Mouse (Mus musculus): ENCODE results near the gene Rcsd1. TPM values are rescaled to one million over a fixed set of nuclear protein-coding genes. Genes with fewer than 3 reads are reported as not detected.

Rcsd1 gene
- polyA plus RNA-seq, 1 experiment from 2014 or later: 43.1 TPM

GRCm38 (mm10) chr1:165652507-165652906 is 57.0 kb downstream of the Rcsd1 start:
- Histone ChIP-seq H3K4me3 (replicated peaks) (no peak overlapping the region), H3K4me2 (no peak overlapping the region), H3K9me3 (no peaks in the 10 kb centered on the region), H3K4me1 (0 out of 2 replicates have a peak, but pooled peaks cover 3% of the 10 kb centered on the region), H3K27ac (no peak overlapping the region), H3K27me3 (replicated peaks) (no peaks in the 10 kb centered on the region), H3K36me3 (peaks cover 12% of the 10 kb centered on the region), H3K9ac (no peak overlapping the region)
- no peak for ATAC-seq (ENCODE audit: insufficient read depth, low FRiP score, low read depth)
- 80% methylated on average over 2 of the region's 2 CpGs for WGBS

- no peaks in the 10 kb centered on the region for H3K9me3 ChIP-seq
- 0 out of 2 replicates have a peak, but pooled peaks cover 3% of the 10 kb centered on the region for H3K4me1 ChIP-seq
- no peak overlapping the region for H3K4me3 ChIP-seq (replicated peaks)
- no peak overlapping the region for H3K9ac ChIP-seq
- no peak for ATAC-seq (ENCODE audit: insufficient read depth, low FRiP score, low read depth)
- H3K36me3 ChIP-seq: peaks cover 12% of the 10 kb centered on the region
- H3K27ac ChIP-seq: no peak overlapping the region
- no peak overlapping the region for H3K4me2 ChIP-seq
- H3K27me3 ChIP-seq (replicated peaks): no peaks in the 10 kb centered on the region
- 52% methylated on average over 5 of the region's 5 CpGs for WGBS
Observed at GRCm38 (mm10) chr1:165651158-165651557, 58.4 kb downstream of the Rcsd1 start.

- WGBS: 70% methylated on average over 4 of the region's 4 CpGs
- ATAC-seq (ENCODE audit: insufficient read depth, low FRiP score, low read depth): no peak
- Histone ChIP-seq H3K27me3 (replicated peaks) (no peaks in the 10 kb centered on the region), H3K4me1 (no peaks in the 10 kb centered on the region; the same call in 1 of the 2 replicates), H3K4me3 (replicated peaks) (no peak overlapping the region), H3K9me3 (no peaks in the 10 kb centered on the region), H3K27ac (no peak overlapping the region), H3K9ac (no peak overlapping the region), H3K36me3 (no peaks in the 10 kb centered on the region; the same call in 1 of the 2 replicates), H3K4me2 (no peak overlapping the region)
Observed at GRCm38 (mm10) chr1:165645102-165645501, 64.5 kb downstream of the Rcsd1 start.

GRCm38 (mm10) chr1:165643735-165644134 is 65.8 kb downstream of the Rcsd1 start:
- no peaks in the 10 kb centered on the region for H3K36me3 ChIP-seq
- H3K4me1 ChIP-seq: no peaks in the 10 kb centered on the region; the same call in 1 of the 2 replicates
- H3K27me3 ChIP-seq (replicated peaks): no peaks in the 10 kb centered on the region
- no peak for ATAC-seq (ENCODE audit: insufficient read depth, low FRiP score, low read depth)
- no peak overlapping the region for H3K27ac ChIP-seq
- 47% methylated on average over 5 of the region's 5 CpGs for WGBS
- no peaks in the 10 kb centered on the region for H3K9me3 ChIP-seq
- no peak overlapping the region for H3K4me2 ChIP-seq
- H3K9ac ChIP-seq: no peak overlapping the region
- no peak overlapping the region; the same call in 1 of the 2 replicates for H3K4me3 ChIP-seq (replicated peaks)

- Histone ChIP-seq H3K27ac (peak overlapping the region; percentile 96), H3K36me3 (no peaks in the 10 kb centered on the region), H3K4me1 (no peaks in the 10 kb centered on the region; the same call in 1 of the 2 replicates), H3K27me3 (replicated peaks) (no peaks in the 10 kb centered on the region), H3K4me3 (replicated peaks) (peak overlapping the region; percentile 81), H3K9ac (peak overlapping the region; percentile 65), H3K4me2 (peak overlapping the region; percentile 69), H3K9me3 (no peaks in the 10 kb centered on the region)
- ATAC-seq (ENCODE audit: insufficient read depth, low FRiP score, low read depth): peak; percentile 65
- WGBS: under 1% methylated on average over 16 of the region's 16 CpGs
Observed at GRCm38 (mm10) chr1:165642780-165643311, 66.7 kb downstream of the Rcsd1 start.

- ATAC-seq (ENCODE audit: insufficient read depth, low FRiP score, low read depth): peak; percentile 83
- Histone ChIP-seq H3K4me3 (replicated peaks) (peak overlapping the region; percentile 81), H3K9ac (peak overlapping the region; percentile 65), H3K36me3 (no peaks in the 10 kb centered on the region), H3K4me2 (peak overlapping the region; percentile 69), H3K27me3 (replicated peaks) (no peaks in the 10 kb centered on the region), H3K27ac (peak overlapping the region; percentile 96), H3K9me3 (no peaks in the 10 kb centered on the region), H3K4me1 (no peaks in the 10 kb centered on the region; the same call in 1 of the 2 replicates)
- under 1% methylated on average over 75 of the region's 75 CpGs for WGBS
Observed at GRCm38 (mm10) chr1:165641786-165642771, 67.5 kb downstream of the Rcsd1 start.

GRCm38 (mm10) chr1:165641271-165641771 is 68.2 kb downstream of the Rcsd1 start:
- peak; percentile 62; the same call in 1 of the 2 replicates for ATAC-seq (ENCODE audit: insufficient read depth, low FRiP score, low read depth)
- 7% methylated on average over 16 of the region's 16 CpGs for WGBS
- peak overlapping the region; percentile 86; the same call in 1 of the 2 replicates for H3K27ac ChIP-seq

GRCm38 (mm10) chr1:165636289-165636688 is 73.3 kb downstream of the Rcsd1 start:
- Histone ChIP-seq H3K36me3 (no peaks in the 10 kb centered on the region), H3K4me3 (replicated peaks) (no peak overlapping the region), H3K27me3 (replicated peaks) (no peaks in the 10 kb centered on the region), H3K4me1 (peaks cover 21% of the 10 kb centered on the region; the same call in 1 of the 2 replicates), H3K4me2 (no peak overlapping the region), H3K9ac (no peak overlapping the region), H3K9me3 (no peaks in the 10 kb centered on the region), H3K27ac (no peak overlapping the region)
- no peak for ATAC-seq (ENCODE audit: insufficient read depth, low FRiP score, low read depth)
- 76% methylated on average over 8 of the region's 8 CpGs for WGBS

More at GRCm38 (mm10) chr1:165641271-165641771, 68.2 kb downstream of the Rcsd1 start:
- Histone ChIP-seq H3K9me3 (no peaks in the 10 kb centered on the region), H3K4me1 (no peaks in the 10 kb centered on the region; the same call in 1 of the 2 replicates), H3K4me3 (replicated peaks) (peak overlapping the region; percentile 81), H3K9ac (peak overlapping the region; percentile 44; the same call in 1 of the 2 replicates), H3K27me3 (replicated peaks) (no peaks in the 10 kb centered on the region), H3K4me2 (peak overlapping the region; percentile 55), H3K36me3 (no peaks in the 10 kb centered on the region)

- Histone ChIP-seq H3K4me1 (peaks cover 28% of the 10 kb centered on the region), H3K9ac (0 out of 2 replicates have a peak overlapping the region, but pooled peaks have one; percentile 50), H3K4me2 (peak overlapping the region; percentile 86), H3K9me3 (no peaks in the 10 kb centered on the region), H3K27me3 (replicated peaks) (no peaks in the 10 kb centered on the region), H3K36me3 (no peaks in the 10 kb centered on the region), H3K4me3 (replicated peaks) (peak overlapping the region; percentile 87), H3K27ac (peak overlapping the region; percentile 97)
- no peak for ATAC-seq (ENCODE audit: insufficient read depth, low FRiP score, low read depth)
- 24% methylated on average over 17 of the region's 17 CpGs for WGBS
Observed at GRCm38 (mm10) chr1:165635055-165635897, 74.3 kb downstream of the Rcsd1 start.

GRCm38 (mm10) chr1:165634151-165634884 is 75.2 kb downstream of the Rcsd1 start, which contains the start of gene Mpzl1:
Gene Mpzl1, minus strand, starts transcription at chr1:165634538.
- peaks cover 37% of the 10 kb centered on the region for H3K4me1 ChIP-seq
- H3K4me3 ChIP-seq (replicated peaks): peak within 1 kb of the TSS; percentile 87
- H3K27me3 ChIP-seq (replicated peaks): no peaks in the 10 kb centered on the region
- no peaks in the 10 kb centered on the region for H3K9me3 ChIP-seq
- peak within 1 kb of the TSS; percentile 77 for H3K9ac ChIP-seq
- H3K36me3 ChIP-seq: no peaks in the 10 kb centered on the region
- H3K27ac ChIP-seq: peak within 1 kb of the TSS; percentile 97
- peak; percentile 99 for ATAC-seq (ENCODE audit: insufficient read depth, low FRiP score, low read depth)
- peak within 1 kb of the TSS; percentile 86 for H3K4me2 ChIP-seq
- 2% methylated on average over 71 of the region's 73 CpGs for WGBS

Measured in stomach, embryonic 15.5 days (tissue).